Mouse (Mus musculus) myocyte (in vitro differentiated cells): ENCODE measurements around the gene Adcy10. TPM values are rescaled to one million over a fixed set of nuclear protein-coding genes. Genes with fewer than 3 reads are reported as not detected.
A peak's percentile ranks its signal among the peaks of the same experiment; 100 is the strongest.

Source experiments
- H3K27me3 ChIP-seq: one replicate; pipeline ENCODE4 v1.6.1; 2011; ENCODE audit not compliant: control insufficient read depth, insufficient read depth, insufficient read length
- H3K36me3 ChIP-seq: one replicate; pipeline ENCODE4 v1.6.1; 2011; ENCODE audit not compliant: control insufficient read depth, insufficient read depth
- H3K4me2 ChIP-seq: one replicate; pipeline ENCODE4 v1.6.1; 2011; ENCODE audit warnings: low read depth, control low read depth
- H3K4me3 ChIP-seq: one replicate; pipeline ENCODE4 v1.5.1; 2011; ENCODE audit warnings: mild to moderate bottlenecking, control low read depth, moderate library complexity
- H3K79me2 ChIP-seq: one replicate; pipeline ENCODE4 v1.6.1; 2011; ENCODE audit not compliant: control insufficient read depth, insufficient read depth
- H3ac ChIP-seq: one replicate; pipeline ENCODE4 v1.6.1; 2011; ENCODE audit not compliant: control insufficient read depth, insufficient read length
- CEBPB ChIP-seq: IDR thresholded peaks from 2 replicates; pipeline ENCODE4 v1.6.1; 2011; ENCODE audit warnings: mild to moderate bottlenecking, moderate library complexity; ENCODE audit not compliant: poor library complexity, insufficient read depth, severe bottlenecking
- E2F4 ChIP-seq: IDR thresholded peaks from one replicate; pipeline ENCODE4 v1.6.1; 2011; ENCODE audit warnings: mild to moderate bottlenecking, control low read depth, moderate library complexity; ENCODE audit not compliant: insufficient read depth
- MAX ChIP-seq: IDR thresholded peaks from one replicate; pipeline ENCODE4 v1.6.1; 2011; ENCODE audit warnings: low read depth, mild to moderate bottlenecking, control low read depth
- MYOD1 ChIP-seq, 3 experiments: IDR thresholded peaks; one replicate each; pipeline ENCODE4 v1.6.1; 2011; ENCODE audit warnings: control low read depth in 2 of 3, low read depth in 2 of 3, mild to moderate bottlenecking in 2 of 3, moderate library complexity in 1 of 3; ENCODE audit not compliant: insufficient read length in 2 of 3, control insufficient read depth in 1 of 3
- MYOG ChIP-seq, 3 experiments: IDR thresholded peaks; one replicate each; pipeline ENCODE4 v1.6.1; 2011; ENCODE audit warnings: control low read depth in 2 of 3, low read depth in 2 of 3, mild to moderate bottlenecking in 2 of 3; ENCODE audit not compliant: insufficient read length in 2 of 3, control insufficient read depth in 1 of 3, insufficient read depth in 1 of 3
- POLR2A ChIP-seq: IDR thresholded peaks from one replicate; pipeline ENCODE4 v1.6.1; 2011; ENCODE audit warnings: low read depth, mild to moderate bottlenecking, control low read depth, moderate library complexity; ENCODE audit not compliant: insufficient read length
- POLR2AphosphoS2 ChIP-seq: IDR thresholded peaks from one replicate; pipeline ENCODE4 v1.6.1; 2011; ENCODE audit warnings: low read depth, control low read depth; ENCODE audit not compliant: insufficient read length
- REST ChIP-seq: IDR thresholded peaks from one replicate; pipeline ENCODE4 v1.6.1; 2011; ENCODE audit warnings: mild to moderate bottlenecking, control low read depth, moderate library complexity; ENCODE audit not compliant: insufficient read depth, insufficient read length
- SRF ChIP-seq: IDR thresholded peaks from one replicate; pipeline ENCODE4 v1.6.1; 2011; ENCODE audit warnings: low read depth; ENCODE audit not compliant: control insufficient read depth, insufficient read length
- TCF12 ChIP-seq: IDR thresholded peaks from one replicate; pipeline ENCODE4 v1.6.1; 2011; ENCODE audit warnings: mild to moderate bottlenecking, control low read depth; ENCODE audit not compliant: poor library complexity, insufficient read depth, severe bottlenecking
- TCF3 ChIP-seq: IDR thresholded peaks from one replicate; pipeline ENCODE4 v1.6.1; 2011; ENCODE audit warnings: low read depth, control low read depth; ENCODE audit not compliant: insufficient read length
- USF1 ChIP-seq: IDR thresholded peaks from one replicate; pipeline ENCODE4 v1.6.1; 2011; ENCODE audit warnings: low read depth, mild to moderate bottlenecking, control low read depth, moderate library complexity
- polyA plus RNA-seq: library from polyadenylated mRNA; unstranded; fragments of >200 nt; fragmentation: generic; extraction: Trizol; gene quantifications from one replicate; pipeline ENCODE4 v1.2.1, GENCODE M21; 2012; ENCODE audit warnings: missing spikeins

Gene Adcy10
- polyA plus RNA-seq, 1 experiment = not detected

- TF ChIP-seq REST = no peak
- no peak for TF ChIP-seq TCF12
- TF ChIP-seq CEBPB = no peak
- no peak for TF ChIP-seq MAX
- no peaks in the 10 kb centered on the region for H3K27me3 ChIP-seq
- H3K4me2 ChIP-seq = no peak overlapping the region
- no peaks in the 10 kb centered on the region for H3K79me2 ChIP-seq
- H3K4me3 ChIP-seq = no peak overlapping the region
- H3K36me3 ChIP-seq = no peaks in the 10 kb centered on the region
- H3ac ChIP-seq = no peak overlapping the region
Observed at GRCm38 (mm10) chr1:165506303-165506702, 21.3 kb downstream of the Adcy10 start.

- Histone ChIP-seq H3ac (no peak overlapping the region), H3K4me2 (no peak overlapping the region), H3K36me3 (no peaks in the 10 kb centered on the region), H3K79me2 (no peaks in the 10 kb centered on the region), H3K27me3 (no peaks in the 10 kb centered on the region), H3K4me3 (no peak overlapping the region)
- TF ChIP-seq CEBPB (no peak), MAX (no peak), USF1 (no peak), REST (no peak), MYOD1 (IDR thresholded peaks at IDR 0.05; ENCODE audit: control insufficient read depth in 1 of 3, insufficient read length in 2 of 3, low read depth in 2 of 3) (no peak), TCF3 (no peak), SRF (no peak), POLR2AphosphoS2 (no peak), MYOG (IDR thresholded peaks at IDR 0.05; ENCODE audit: control insufficient read depth in 1 of 3, insufficient read depth in 1 of 3, insufficient read length in 2 of 3, low read depth in 2 of 3) (no peak)
Observed at GRCm38 (mm10) chr1:165510161-165510560, 25.2 kb downstream of the Adcy10 start.

- H3K36me3 ChIP-seq = no peaks in the 10 kb centered on the region
- H3K4me3 ChIP-seq = no peak overlapping the region
- H3K27me3 ChIP-seq = no peaks in the 10 kb centered on the region
- no peak overlapping the region for H3K4me2 ChIP-seq
- H3ac ChIP-seq = no peak overlapping the region
- TF ChIP-seq E2F4 = no peak
- TF ChIP-seq TCF12 = no peak
- no peak for TF ChIP-seq TCF3
- no peak for TF ChIP-seq MYOD1 (IDR thresholded peaks at IDR 0.05; ENCODE audit: control insufficient read depth in 1 of 3, insufficient read length in 2 of 3, low read depth in 2 of 3)
- no peak for TF ChIP-seq USF1
- TF ChIP-seq POLR2AphosphoS2 = no peak
- TF ChIP-seq MAX = no peak
- no peaks in the 10 kb centered on the region for H3K79me2 ChIP-seq
Observed at GRCm38 (mm10) chr1:165520716-165521115, 35.7 kb downstream of the Adcy10 start.

- TF ChIP-seq MAX (no peak), TCF12 (no peak), POLR2AphosphoS2 (no peak)
- H3K4me3 ChIP-seq = no peak overlapping the region
- no peaks in the 10 kb centered on the region for H3K79me2 ChIP-seq
- no peaks in the 10 kb centered on the region for H3K27me3 ChIP-seq
- peak overlapping the region; percentile 57 for H3K4me2 ChIP-seq
- no peaks in the 10 kb centered on the region for H3K36me3 ChIP-seq
- no peak overlapping the region for H3ac ChIP-seq
Observed at GRCm38 (mm10) chr1:165536079-165536675, 51.2 kb downstream of the Adcy10 start.

- Histone ChIP-seq H3K36me3 (no peaks in the 10 kb centered on the region), H3K27me3 (no peaks in the 10 kb centered on the region), H3K79me2 (no peaks in the 10 kb centered on the region), H3K4me2 (no peak overlapping the region), H3K4me3 (no peak overlapping the region), H3ac (no peak overlapping the region)
- TF ChIP-seq SRF = no peak
- no peak for TF ChIP-seq USF1
- no peak for TF ChIP-seq POLR2A
- TF ChIP-seq TCF3 = no peak
- no peak for TF ChIP-seq E2F4
- no peak for TF ChIP-seq MYOG (IDR thresholded peaks at IDR 0.05; ENCODE audit: control insufficient read depth in 1 of 3, insufficient read depth in 1 of 3, insufficient read length in 2 of 3, low read depth in 2 of 3)
Observed at GRCm38 (mm10) chr1:165537241-165537807, 52.3 kb downstream of the Adcy10 start.
